Mouse (Mus musculus) neural tube, embryonic 15.5 days (tissue): Measurements from ENCODE around the gene Rab3d. TPM values are rescaled to one million over a fixed set of nuclear protein-coding genes. Genes with fewer than 3 reads are reported as not detected.

Experiments
- ATAC-seq: fragments of 200-750 bp; cut with Nextera tagmentation; 2 replicates; pipeline ENCODE4 v1.8.0; 2017; ENCODE audit warnings: mild to moderate bottlenecking, moderate TSS enrichment, moderate library complexity; ENCODE audit not compliant: low FRiP score
- H3K27ac ChIP-seq: fragments of 300-500 bp; sonication (generic); replicated peaks from 2 replicates; pipeline ENCODE4 v1.5.1; 2015; ENCODE audit warnings: mild to moderate bottlenecking, inconsistent platforms
- H3K27me3 ChIP-seq: fragments of 300-500 bp; sonication (generic); replicated peaks from 2 replicates; pipeline ENCODE4 v1.6.1; 2015; ENCODE audit warnings: inconsistent platforms
- H3K36me3 ChIP-seq: fragments of 300-500 bp; sonication (generic); 2 replicates; pipeline ENCODE4 v1.6.1; 2015; ENCODE audit warnings: inconsistent platforms
- H3K4me1 ChIP-seq: fragments of 300-500 bp; sonication (generic); 2 replicates; pipeline ENCODE4 v1.6.1; 2015; ENCODE audit warnings: inconsistent platforms
- H3K4me2 ChIP-seq: fragments of 300-500 bp; sonication (generic); 2 replicates; pipeline ENCODE4 v1.6.1; 2015; ENCODE audit warnings: inconsistent platforms, mild to moderate bottlenecking, moderate library complexity
- H3K4me3 ChIP-seq: fragments of 300-500 bp; sonication (generic); replicated peaks from 2 replicates; pipeline ENCODE4 v1.5.1; 2015; ENCODE audit warnings: mild to moderate bottlenecking, inconsistent platforms
- H3K9ac ChIP-seq: fragments of 300-500 bp; sonication (generic); replicated peaks from 2 replicates; pipeline ENCODE4 v1.6.1; 2015; ENCODE audit warnings: mild to moderate bottlenecking, inconsistent platforms
- H3K9me3 ChIP-seq: fragments of 300-500 bp; sonication (generic); replicated peaks from 2 replicates; pipeline ENCODE4 v1.6.1; 2016; ENCODE audit warnings: inconsistent platforms
- WGBS: fragments of 180-500 bp; shearing (Covaris S2); methylation state at CpG from one replicate; pipeline ENCODE4 v1.1.7; 2015; ENCODE audit warnings: mixed read lengths; 5-methylcytosine and 5-hydroxymethylcytosine counted together
- polyA plus RNA-seq: library from polyadenylated mRNA; unstranded; fragments of >200 nt; fragmentation: Nextera tagmentation; extraction: Ambion mirVana; gene quantifications from 2 replicates; pipeline ENCODE4 v1.2.1, GENCODE M21; 2015

Rab3d gene
- polyA plus RNA-seq, 1 experiment from 2014 or later = 24.7 TPM

DNA sequence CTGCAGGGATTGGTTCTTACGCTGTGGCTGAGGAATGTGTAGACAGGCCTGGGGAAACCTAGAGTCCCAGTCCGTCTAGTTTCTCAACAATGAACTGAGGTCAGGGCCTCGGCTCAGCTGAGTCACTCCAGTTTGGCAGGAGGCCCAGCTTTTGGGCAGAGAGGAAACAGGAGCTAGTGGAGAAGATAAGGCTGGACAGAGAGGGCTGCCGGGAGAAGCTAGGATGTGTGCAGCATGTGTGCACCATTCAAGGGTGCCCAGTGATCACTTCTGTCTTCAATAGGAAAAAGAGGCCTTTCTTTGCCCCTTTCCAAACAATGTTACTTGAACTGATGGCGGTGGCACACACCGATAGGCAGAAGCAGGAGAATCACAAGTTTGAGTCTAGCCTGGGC, 6.1 kb upstream of the Rab3d start:
- no peaks in the 10 kb centered on the region for H3K9me3 ChIP-seq
- H3K4me3 ChIP-seq = no peak overlapping the region
- no peak overlapping the region for H3K27ac ChIP-seq
- no peak overlapping the region for H3K9ac ChIP-seq
- H3K36me3 ChIP-seq = peaks cover 2% of the 10 kb centered on the region; the same call in 1 of the 2 replicates
- no peak overlapping the region for H3K4me2 ChIP-seq
- no peak for ATAC-seq
- no peaks in the 10 kb centered on the region for H3K27me3 ChIP-seq
- WGBS = 76% methylated on average over 6 of the region's 6 CpGs
- peaks cover 18% of the 10 kb centered on the region for H3K4me1 ChIP-seq

GRCm38 (mm10) chr9:21923490-21924098, 5.6 kb upstream of the Rab3d start:
- peaks cover 18% of the 10 kb centered on the region for H3K4me1 ChIP-seq

DNA sequence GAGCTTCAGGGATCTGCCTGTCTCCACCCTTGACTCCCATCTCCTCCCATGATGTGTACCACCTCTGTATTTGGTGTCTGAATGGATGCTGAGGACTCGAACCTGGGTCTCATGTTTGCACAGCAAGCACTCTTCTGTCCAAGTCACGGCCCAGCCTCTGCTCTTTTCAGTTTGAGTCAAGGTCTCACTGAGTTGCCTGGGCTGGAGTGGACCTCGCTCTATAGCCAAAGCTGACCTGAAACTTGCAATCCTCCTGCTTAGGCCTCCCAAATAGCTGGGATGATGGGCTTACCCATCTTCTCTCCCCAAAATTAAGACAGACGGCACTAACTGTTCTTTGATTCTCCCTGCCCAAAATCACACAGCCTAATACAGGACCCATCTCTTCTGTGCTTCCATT, 5.0 kb upstream of the Rab3d start:
- WGBS = 90% methylated on average over 4 of the region's 4 CpGs
- no peak for ATAC-seq
- H3K9ac ChIP-seq = no peak overlapping the region

More at GRCm38 (mm10) chr9:21923490-21924098, 5.6 kb upstream of the Rab3d start:
- Histone ChIP-seq H3K9ac (no peak overlapping the region), H3K4me3 (no peak overlapping the region), H3K9me3 (no peaks in the 10 kb centered on the region), H3K27me3 (no peaks in the 10 kb centered on the region), H3K27ac (no peak overlapping the region), H3K4me2 (no peak overlapping the region), H3K36me3 (peaks cover 2% of the 10 kb centered on the region; the same call in 1 of the 2 replicates)
- no peak for ATAC-seq
- 73% methylated on average over 3 of the region's 3 CpGs for WGBS

GRCm38 (mm10) chr9:21918692-21919384, 846 bp upstream of the Rab3d start:
- no peak overlapping the region for H3K27ac ChIP-seq
- H3K9ac ChIP-seq = no peak overlapping the region
- H3K4me2 ChIP-seq = peak overlapping the region; percentile 87
- peaks cover 11% of the 10 kb centered on the region for H3K36me3 ChIP-seq
- 0 out of 2 replicates have a peak, but pooled peaks cover 3% of the 10 kb centered on the region for H3K27me3 ChIP-seq
- no peak for ATAC-seq
- H3K9me3 ChIP-seq = no peaks in the 10 kb centered on the region
- H3K4me1 ChIP-seq = peaks cover 15% of the 10 kb centered on the region
- peak overlapping the region; percentile 68 for H3K4me3 ChIP-seq
- 23% methylated on average over 5 of the region's 5 CpGs for WGBS

More for the DNA sequence above, 5.0 kb upstream of the Rab3d start:
- H3K36me3 ChIP-seq = peaks cover 2% of the 10 kb centered on the region; the same call in 1 of the 2 replicates
- peaks cover 23% of the 10 kb centered on the region for H3K4me1 ChIP-seq
- no peaks in the 10 kb centered on the region for H3K9me3 ChIP-seq
- no peaks in the 10 kb centered on the region for H3K27me3 ChIP-seq
- H3K4me2 ChIP-seq = no peak overlapping the region
- H3K27ac ChIP-seq = no peak overlapping the region
- no peak overlapping the region for H3K4me3 ChIP-seq

- Histone ChIP-seq H3K27me3 (0 out of 2 replicates have a peak, but pooled peaks cover 3% of the 10 kb centered on the region), H3K9me3 (no peaks in the 10 kb centered on the region)
- ATAC-seq = peak; percentile 79
These were observed 428 bp downstream of the Rab3d start for GRCm38 (mm10) chr9:21917493-21918034.

DNA sequence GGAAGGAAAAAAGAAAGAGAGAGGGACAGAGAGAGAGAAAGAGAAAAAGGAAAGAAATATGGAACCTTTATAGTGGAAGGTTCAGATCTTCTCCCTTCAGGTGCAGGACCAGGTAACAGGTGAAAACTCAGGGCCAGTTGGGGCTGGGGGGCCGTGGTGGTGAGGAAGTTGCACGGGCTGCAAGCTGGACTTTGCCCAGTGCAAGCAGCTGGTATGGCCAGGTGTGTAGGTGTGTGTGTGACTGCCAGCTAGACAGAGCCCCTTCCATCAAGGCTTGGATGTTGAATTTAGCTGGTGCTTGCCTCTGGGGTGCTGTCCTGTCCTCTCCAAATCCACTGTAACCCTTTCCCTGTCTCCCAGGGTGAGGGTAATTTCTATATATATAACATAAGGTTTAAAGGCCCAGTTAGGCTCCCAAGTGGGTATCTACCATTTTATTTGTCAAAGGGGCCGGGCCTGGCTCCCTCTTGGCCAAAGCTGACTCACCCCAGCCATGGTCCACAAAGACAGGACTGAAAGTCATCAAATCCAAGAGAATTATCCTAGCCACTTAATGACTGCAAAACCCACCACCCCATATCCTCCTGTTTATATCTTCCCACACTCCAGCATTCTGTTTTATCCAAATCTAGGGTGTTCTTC, 1.0 kb downstream of the Rab3d start:
- Histone ChIP-seq H3K4me2 (peak overlapping the region; percentile 87), H3K36me3 (peaks cover 11% of the 10 kb centered on the region), H3K4me3 (peak overlapping the region; percentile 68), H3K9ac (peak overlapping the region; percentile 65), H3K4me1 (peaks cover 15% of the 10 kb centered on the region), H3K9me3 (no peaks in the 10 kb centered on the region), H3K27ac (peak overlapping the region; percentile 71), H3K27me3 (0 out of 2 replicates have a peak, but pooled peaks cover 3% of the 10 kb centered on the region)
- WGBS = 68% methylated on average over 3 of the region's 3 CpGs
- ATAC-seq = no peak

More at GRCm38 (mm10) chr9:21917493-21918034, 428 bp downstream of the Rab3d start:
- Histone ChIP-seq H3K36me3 (peaks cover 11% of the 10 kb centered on the region), H3K27ac (peak overlapping the region; percentile 71), H3K4me1 (peaks cover 15% of the 10 kb centered on the region), H3K4me3 (peak overlapping the region; percentile 68), H3K4me2 (peak overlapping the region; percentile 87), H3K9ac (peak overlapping the region; percentile 65)
- 2% methylated on average over 35 of the region's 35 CpGs for WGBS

GRCm38 (mm10) chr9:21909474-21910223, 8.3 kb downstream of the Rab3d start:
- no peak for ATAC-seq
- WGBS = 82% methylated on average over 10 of the region's 10 CpGs
- Histone ChIP-seq H3K4me2 (no peak overlapping the region), H3K9ac (no peak overlapping the region), H3K27me3 (0 out of 2 replicates have a peak, but pooled peaks cover 4% of the 10 kb centered on the region), H3K9me3 (no peaks in the 10 kb centered on the region), H3K36me3 (peaks cover 9% of the 10 kb centered on the region), H3K4me3 (no peak overlapping the region), H3K27ac (no peak overlapping the region), H3K4me1 (no peaks in the 10 kb centered on the region)

GRCm38 (mm10) chr9:21908216-21908615, 9.8 kb downstream of the Rab3d start:
- no peaks in the 10 kb centered on the region for H3K9me3 ChIP-seq
- WGBS = 83% methylated on average over 11 of the region's 11 CpGs
- no peaks in the 10 kb centered on the region for H3K4me1 ChIP-seq
- peaks cover 10% of the 10 kb centered on the region for H3K27me3 ChIP-seq
- no peak overlapping the region for H3K27ac ChIP-seq
- peaks cover 2% of the 10 kb centered on the region; the same call in 1 of the 2 replicates for H3K36me3 ChIP-seq
- H3K4me3 ChIP-seq = no peak overlapping the region
- no peak for ATAC-seq
- H3K4me2 ChIP-seq = no peak overlapping the region
- H3K9ac ChIP-seq = no peak overlapping the region

- 90% methylated on average over 4 of the region's 4 CpGs for WGBS
- no peak overlapping the region for H3K9ac ChIP-seq
- H3K9me3 ChIP-seq = no peaks in the 10 kb centered on the region
- H3K4me1 ChIP-seq = peaks cover 7% of the 10 kb centered on the region
- peaks cover 18% of the 10 kb centered on the region for H3K27me3 ChIP-seq
- no peak for ATAC-seq
- H3K36me3 ChIP-seq = no peaks in the 10 kb centered on the region
- H3K4me3 ChIP-seq = no peak overlapping the region
- H3K4me2 ChIP-seq = no peak overlapping the region
- H3K27ac ChIP-seq = no peak overlapping the region
These were observed 14.0 kb downstream of the Rab3d start for GRCm38 (mm10) chr9:21904031-21904430.

- peaks cover 21% of the 10 kb centered on the region for H3K27me3 ChIP-seq
- peak overlapping the region; percentile 28; the same call in 1 of the 2 replicates for H3K9ac ChIP-seq
- 16% methylated on average over 10 of the region's 10 CpGs for WGBS
- peak overlapping the region; percentile 45 for H3K4me3 ChIP-seq
- peak; percentile 83 for ATAC-seq
- no peaks in the 10 kb centered on the region for H3K9me3 ChIP-seq
- H3K27ac ChIP-seq = peak overlapping the region; percentile 74
- H3K36me3 ChIP-seq = no peaks in the 10 kb centered on the region
- peak overlapping the region; percentile 59 for H3K4me2 ChIP-seq
- peaks cover 7% of the 10 kb centered on the region for H3K4me1 ChIP-seq
These were observed 16.7 kb downstream of the Rab3d start for GRCm38 (mm10) chr9:21901223-21901820.
